Mouse (Mus musculus) neural tube, embryonic 12.5 days (tissue): ENCODE results near the gene Asb16. TPM values are rescaled to one million over a fixed set of nuclear protein-coding genes. Genes with fewer than 3 reads are reported as not detected.

Experiments
- ATAC-seq: fragments of 200-750 bp; cut with Nextera tagmentation; 2 replicates; pipeline ENCODE4 v1.8.0; 2017; ENCODE audit warnings: low read depth, mild to moderate bottlenecking, moderate TSS enrichment, moderate library complexity; ENCODE audit not compliant: low FRiP score
- H3K27ac ChIP-seq: fragments of 300-500 bp; sonication (generic); 2 replicates; pipeline ENCODE4 v1.5.1; 2016
- H3K27me3 ChIP-seq: fragments of 300-500 bp; sonication (generic); replicated peaks from 2 replicates; pipeline ENCODE4 v1.6.1; 2016; ENCODE audit warnings: mild to moderate bottlenecking
- H3K36me3 ChIP-seq: fragments of 300-500 bp; sonication (generic); 2 replicates; pipeline ENCODE4 v1.6.1; 2016; ENCODE audit warnings: mild to moderate bottlenecking
- H3K4me1 ChIP-seq: fragments of 300-500 bp; sonication (generic); 2 replicates; pipeline ENCODE4 v1.6.1; 2016
- H3K4me2 ChIP-seq: fragments of 300-500 bp; sonication (generic); replicated peaks from 2 replicates; pipeline ENCODE4 v1.6.1; 2016; ENCODE audit warnings: mild to moderate bottlenecking
- H3K4me3 ChIP-seq: fragments of 300-500 bp; sonication (generic); 2 replicates; pipeline ENCODE4 v1.5.1; 2016
- H3K9ac ChIP-seq: fragments of 300-500 bp; sonication (generic); 2 replicates; pipeline ENCODE4 v1.6.1; 2016; ENCODE audit warnings: mild to moderate bottlenecking
- H3K9me3 ChIP-seq: fragments of 300-500 bp; sonication (generic); 2 replicates; pipeline ENCODE4 v1.6.1; 2016; ENCODE audit warnings: mild to moderate bottlenecking
- WGBS: fragments of 180-500 bp; shearing (Covaris S2); methylation state at CpG from one replicate; pipeline ENCODE4 v1.1.7; 2016; 5-methylcytosine and 5-hydroxymethylcytosine counted together
- polyA plus RNA-seq: library from polyadenylated mRNA; unstranded; fragments of >200 nt; fragmentation: Nextera tagmentation; extraction: Ambion mirVana; gene quantifications from 2 replicates; pipeline ENCODE4 v1.2.1, GENCODE M21; 2016

Asb16 gene
- polyA plus RNA-seq, 1 experiment from 2014 or later, result not detected

- no peak overlapping the region for H3K9ac ChIP-seq
- H3K4me2 ChIP-seq, result no peak overlapping the region
- peaks cover 4% of the 10 kb centered on the region; the same call in 1 of the 2 replicates for H3K36me3 ChIP-seq
- H3K4me3 ChIP-seq, result no peak overlapping the region
- H3K27me3 ChIP-seq, result no peaks in the 10 kb centered on the region
- peaks cover 27% of the 10 kb centered on the region for H3K4me1 ChIP-seq
- no peaks in the 10 kb centered on the region for H3K9me3 ChIP-seq
- WGBS, result 85% methylated on average over 6 of the region's 6 CpGs
- no peak overlapping the region for H3K27ac ChIP-seq
- no peak for ATAC-seq
These were observed 22.3 kb upstream of the Asb16 start for GRCm38 (mm10) chr11:102246273-102246635.

- Histone ChIP-seq H3K4me1 (peaks cover 27% of the 10 kb centered on the region), H3K27ac (no peak overlapping the region), H3K4me2 (no peak overlapping the region), H3K4me3 (no peak overlapping the region), H3K36me3 (peaks cover 4% of the 10 kb centered on the region; the same call in 1 of the 2 replicates), H3K9ac (no peak overlapping the region), H3K9me3 (no peaks in the 10 kb centered on the region), H3K27me3 (no peaks in the 10 kb centered on the region)
- ATAC-seq, result no peak
- WGBS, result 90% methylated on average over 4 of the region's 4 CpGs
These were observed 21.7 kb upstream of the Asb16 start for GRCm38 (mm10) chr11:102246871-102247270.

DNA sequence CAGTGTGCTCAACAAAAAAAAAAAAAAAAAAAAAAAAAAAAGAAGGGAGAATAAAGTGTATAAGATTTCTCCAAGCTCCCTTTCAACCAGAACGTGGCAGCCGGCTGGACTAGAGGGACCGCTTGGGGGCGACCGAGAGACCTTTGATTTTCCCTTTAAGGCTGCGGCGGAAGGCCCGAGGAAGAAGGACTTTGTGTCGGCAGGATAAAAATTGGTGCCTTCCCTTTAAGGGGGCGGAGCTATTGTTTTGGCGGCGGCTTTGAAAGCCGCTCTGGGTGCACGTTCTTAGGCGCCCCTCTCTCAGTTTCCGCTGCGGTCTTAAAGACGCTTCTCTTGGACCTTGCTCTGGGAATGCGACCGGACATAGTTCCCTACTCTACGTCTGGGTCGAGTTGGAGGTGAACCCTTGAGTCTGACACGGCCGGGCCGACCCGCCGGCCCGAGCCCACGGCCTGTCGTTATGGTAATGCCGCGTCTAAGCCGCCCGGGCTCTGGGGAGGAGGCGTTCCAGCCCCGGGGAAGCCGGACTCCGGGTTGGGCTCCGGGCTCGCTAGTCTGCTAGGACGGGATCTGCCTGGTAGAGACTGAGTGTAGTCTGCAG, 19.8 kb upstream of the Asb16 start, which contains the start of gene BC030867:
Gene BC030867 (plus strand): TSS at position 253 of the 601 bp plus-strand sequence.
- Histone ChIP-seq H3K27ac (no peak within 1 kb of the TSS), H3K9ac (peak within 1 kb of the TSS; percentile 56; the same call in 1 of the 2 replicates), H3K4me2 (peak within 1 kb of the TSS; percentile 92), H3K27me3 (no peaks in the 10 kb centered on the region), H3K36me3 (peaks cover 4% of the 10 kb centered on the region), H3K4me1 (peaks cover 27% of the 10 kb centered on the region), H3K4me3 (peak within 1 kb of the TSS; percentile 58), H3K9me3 (no peaks in the 10 kb centered on the region)
- WGBS, result under 1% methylated on average over 41 of the region's 41 CpGs
- no peak; the same call in 1 of the 2 replicates for ATAC-seq

- Histone ChIP-seq H3K36me3 (peaks cover 4% of the 10 kb centered on the region), H3K4me2 (peak overlapping the region; percentile 92), H3K4me3 (peak overlapping the region; percentile 58), H3K9ac (peak overlapping the region; percentile 56; the same call in 1 of the 2 replicates), H3K4me1 (peaks cover 25% of the 10 kb centered on the region), H3K27ac (no peak overlapping the region), H3K27me3 (no peaks in the 10 kb centered on the region), H3K9me3 (no peaks in the 10 kb centered on the region)
- no peak for ATAC-seq
- WGBS, result 15% methylated on average over 9 of the region's 9 CpGs
These were observed 19.0 kb upstream of the Asb16 start for GRCm38 (mm10) chr11:102249351-102250090.

DNA sequence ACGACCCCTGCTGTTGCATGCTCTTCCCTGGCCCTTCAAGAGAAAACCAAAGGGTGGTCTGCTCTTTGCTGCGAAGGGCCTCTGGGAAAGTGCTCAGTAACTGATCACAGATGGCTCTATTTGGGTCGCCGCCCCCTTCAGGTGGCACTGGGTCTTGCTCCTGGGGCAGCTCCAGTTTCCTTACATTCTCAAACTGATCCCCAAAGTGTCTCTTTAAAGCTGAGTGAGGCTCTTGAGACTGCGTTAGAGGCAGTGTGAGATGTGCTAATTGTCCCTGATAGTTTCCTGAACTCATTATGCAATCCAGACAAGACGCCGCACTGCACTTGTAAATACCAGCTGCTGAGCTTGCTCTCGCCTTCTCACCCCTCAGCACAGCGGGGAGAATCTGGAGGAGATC, 11.0 kb upstream of the Asb16 start:
- H3K9ac ChIP-seq, result no peak overlapping the region
- H3K4me2 ChIP-seq, result no peak overlapping the region
- WGBS, result 43% methylated on average over 9 of the region's 9 CpGs
- H3K36me3 ChIP-seq, result peaks cover 21% of the 10 kb centered on the region
- peaks cover 4% of the 10 kb centered on the region for H3K4me1 ChIP-seq
- H3K27me3 ChIP-seq, result no peaks in the 10 kb centered on the region
- no peak overlapping the region for H3K4me3 ChIP-seq
- ATAC-seq, result no peak
- H3K27ac ChIP-seq, result no peak overlapping the region
- H3K9me3 ChIP-seq, result no peaks in the 10 kb centered on the region

- H3K4me1 ChIP-seq, result peaks cover 4% of the 10 kb centered on the region
- H3K9ac ChIP-seq, result no peak overlapping the region
- 87% methylated on average over 6 of the region's 6 CpGs for WGBS
- H3K4me2 ChIP-seq, result no peak overlapping the region
- peaks cover 21% of the 10 kb centered on the region for H3K36me3 ChIP-seq
- ATAC-seq, result no peak
- no peak overlapping the region for H3K27ac ChIP-seq
- H3K27me3 ChIP-seq, result no peaks in the 10 kb centered on the region
- no peak overlapping the region for H3K4me3 ChIP-seq
- no peaks in the 10 kb centered on the region for H3K9me3 ChIP-seq
These were observed 10.4 kb upstream of the Asb16 start for GRCm38 (mm10) chr11:102258095-102258494.

DNA sequence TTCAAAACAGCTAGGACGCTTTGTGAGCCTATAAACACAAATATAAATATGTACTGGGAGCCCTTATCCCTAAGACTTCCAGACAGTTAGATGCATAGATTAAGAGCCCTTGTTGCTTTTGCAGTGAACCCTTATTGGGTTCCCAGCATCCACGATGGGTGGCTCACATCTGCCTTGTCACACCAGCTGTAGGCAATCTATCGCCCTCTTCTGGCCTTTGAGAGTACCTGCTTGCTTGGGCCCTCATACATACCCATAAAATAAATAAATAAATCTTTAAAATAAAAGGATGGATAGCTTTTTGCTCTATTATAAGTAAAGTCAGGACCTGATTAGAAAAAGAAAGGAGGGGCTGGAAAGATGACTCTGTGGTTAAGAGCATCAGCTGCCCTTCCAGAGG, 10.0 kb upstream of the Asb16 start:
- H3K4me2 ChIP-seq, result no peak overlapping the region
- peaks cover 21% of the 10 kb centered on the region for H3K36me3 ChIP-seq
- H3K27ac ChIP-seq, result no peak overlapping the region
- ATAC-seq, result no peak
- H3K4me3 ChIP-seq, result no peak overlapping the region
- no peak overlapping the region for H3K9ac ChIP-seq
- H3K4me1 ChIP-seq, result peaks cover 4% of the 10 kb centered on the region
- H3K27me3 ChIP-seq, result no peaks in the 10 kb centered on the region
- 88% methylated on average over 3 of the region's 3 CpGs for WGBS
- H3K9me3 ChIP-seq, result no peaks in the 10 kb centered on the region

- ATAC-seq, result no peak
- no peak overlapping the region for H3K9ac ChIP-seq
- whole genome bisulfite sequencing, result 95% methylated on average over 7 of the region's 7 CpGs
These were observed 5.3 kb upstream of the Asb16 start for GRCm38 (mm10) chr11:102263211-102263610.

DNA sequence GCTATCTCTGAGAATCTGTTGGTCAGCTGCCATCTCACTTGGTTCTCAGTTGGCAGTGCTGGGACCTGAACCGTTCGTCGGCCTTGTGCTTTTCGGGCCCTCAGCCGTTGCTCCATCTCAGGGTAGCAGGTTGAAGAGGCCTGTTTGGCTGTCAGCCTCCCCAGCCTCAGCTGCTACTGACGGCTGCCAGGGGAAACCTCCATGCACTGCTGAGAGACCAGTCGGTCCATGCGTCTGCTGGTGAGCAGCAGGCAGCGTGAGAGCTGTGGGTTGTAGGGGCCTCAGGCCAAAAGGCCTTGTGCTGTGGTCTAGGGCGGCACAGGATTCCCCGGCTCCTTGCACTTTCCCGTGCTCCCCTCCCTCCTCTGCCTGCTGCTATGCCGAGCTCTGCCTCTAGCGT, 2.7 kb upstream of the Asb16 start:
- Histone ChIP-seq H3K36me3 (peaks cover 5% of the 10 kb centered on the region; the same call in 1 of the 2 replicates), H3K4me2 (no peak overlapping the region), H3K27ac (no peak overlapping the region), H3K27me3 (no peaks in the 10 kb centered on the region), H3K4me3 (no peak overlapping the region), H3K4me1 (peaks cover 4% of the 10 kb centered on the region; the same call in 1 of the 2 replicates), H3K9ac (no peak overlapping the region), H3K9me3 (no peaks in the 10 kb centered on the region)
- 73% methylated on average over 14 of the region's 14 CpGs for WGBS
- ATAC-seq, result no peak

More at GRCm38 (mm10) chr11:102263211-102263610, 5.3 kb upstream of the Asb16 start:
- H3K27me3 ChIP-seq, result no peaks in the 10 kb centered on the region
- H3K4me3 ChIP-seq, result no peak overlapping the region
- H3K27ac ChIP-seq, result no peak overlapping the region
- no peak overlapping the region for H3K4me2 ChIP-seq
- H3K9me3 ChIP-seq, result no peaks in the 10 kb centered on the region
- peaks cover 4% of the 10 kb centered on the region; the same call in 1 of the 2 replicates for H3K4me1 ChIP-seq
- peaks cover 12% of the 10 kb centered on the region for H3K36me3 ChIP-seq

DNA sequence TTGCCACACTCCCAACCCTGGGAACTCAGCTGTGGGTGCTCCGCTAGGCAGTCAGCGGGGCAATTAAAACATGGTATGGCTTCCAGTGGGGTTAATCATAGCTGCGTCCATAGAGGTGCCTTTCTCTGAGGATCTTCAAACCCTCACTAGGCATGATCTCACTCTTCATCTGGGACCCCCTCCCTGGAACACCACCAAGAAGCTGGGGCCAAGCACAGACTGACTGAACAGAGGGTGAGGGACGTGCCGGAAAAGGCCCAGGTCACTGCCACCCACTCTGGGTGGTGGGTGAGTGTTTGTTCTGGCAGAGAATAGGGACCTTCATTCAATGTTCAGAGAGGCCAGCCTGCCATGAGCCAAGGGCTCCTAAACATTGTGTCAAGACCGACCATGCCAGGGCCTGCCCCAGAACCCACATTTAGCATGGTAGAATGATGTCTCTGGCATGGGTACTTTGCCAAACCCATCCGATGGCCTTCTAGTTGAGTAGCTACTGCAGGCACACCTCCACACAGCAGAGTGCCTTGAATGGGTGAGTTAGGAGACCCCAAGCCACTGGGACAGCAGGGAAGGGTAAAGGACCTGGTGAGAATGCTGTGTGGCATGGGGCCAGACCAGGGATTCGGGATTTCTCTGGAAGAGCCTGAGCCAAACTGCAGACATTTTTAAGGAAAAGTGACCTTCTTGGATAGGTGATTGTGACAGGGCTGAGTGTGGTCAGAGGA, 1.8 kb upstream of the Asb16 start:
- Histone ChIP-seq H3K9ac (0 out of 2 replicates have a peak overlapping the region, but pooled peaks have one; percentile 8), H3K27me3 (no peaks in the 10 kb centered on the region), H3K36me3 (peaks cover 5% of the 10 kb centered on the region; the same call in 1 of the 2 replicates), H3K4me1 (peaks cover 4% of the 10 kb centered on the region; the same call in 1 of the 2 replicates), H3K27ac (no peak overlapping the region), H3K4me3 (no peak overlapping the region), H3K9me3 (no peaks in the 10 kb centered on the region), H3K4me2 (0 out of 2 replicates have a peak overlapping the region, but pooled peaks have one; percentile 17)
- ATAC-seq, result no peak
- 86% methylated on average over 8 of the region's 8 CpGs for WGBS

DNA sequence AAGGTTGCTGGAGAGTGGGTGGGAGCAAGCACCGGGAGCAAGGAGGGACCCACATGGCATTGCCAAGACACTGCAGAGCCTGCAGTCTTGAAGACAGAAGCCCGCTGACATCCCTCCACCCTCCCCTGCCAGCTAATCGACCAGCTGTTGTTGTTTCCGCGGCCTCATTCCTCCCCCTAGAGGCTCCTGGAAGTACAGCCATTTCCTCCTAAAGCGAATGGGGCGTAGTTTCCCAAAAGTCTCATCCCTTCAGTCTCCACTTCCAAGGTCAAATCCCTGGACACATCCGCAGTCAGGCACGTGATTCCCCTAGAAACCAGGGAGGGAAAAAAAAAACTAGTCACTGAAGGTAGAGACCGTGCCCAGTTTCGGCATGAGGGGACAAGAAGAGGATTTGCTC, 1.1 kb upstream of the Asb16 start:
- 0 out of 2 replicates have a peak, but pooled peaks have one; percentile 56 for ATAC-seq
- 8% methylated on average over 11 of the region's 11 CpGs for WGBS
- H3K27me3 ChIP-seq, result no peaks in the 10 kb centered on the region
- no peak overlapping the region for H3K27ac ChIP-seq
- 0 out of 2 replicates have a peak overlapping the region, but pooled peaks have one; percentile 17 for H3K4me2 ChIP-seq
- peaks cover 3% of the 10 kb centered on the region; the same call in 1 of the 2 replicates for H3K36me3 ChIP-seq
- H3K4me3 ChIP-seq, result no peak overlapping the region
- H3K9me3 ChIP-seq, result no peaks in the 10 kb centered on the region
- peaks cover 4% of the 10 kb centered on the region; the same call in 1 of the 2 replicates for H3K4me1 ChIP-seq
- H3K9ac ChIP-seq, result no peak overlapping the region
